Mouse (Mus musculus) forebrain, embryonic 15.5 days (tissue): ENCODE data around the gene Rbm7. TPM values are rescaled to one million over a fixed set of nuclear protein-coding genes. Genes with fewer than 3 reads are reported as not detected.
"Not testable (repeated sequence)": the region's sequence is repeated elsewhere in the genome, so short reads cannot be mapped to it uniquely, and the experiment has no call there.

Source experiments
- ATAC-seq: fragments of 200-750 bp; cut with Nextera tagmentation; replicated peaks from 2 replicates; pipeline ENCODE4 v1.8.0; 2017; ENCODE audit warnings: mild to moderate bottlenecking, moderate TSS enrichment, moderate library complexity
- H3K27ac ChIP-seq: fragments of 300-500 bp; sonication (generic); replicated peaks from 2 replicates; pipeline ENCODE4 v1.5.1; 2015; ENCODE audit warnings: mild to moderate bottlenecking, inconsistent platforms
- H3K27me3 ChIP-seq: fragments of 300-500 bp; sonication (generic); 2 replicates; pipeline ENCODE4 v1.6.1; 2015; ENCODE audit warnings: inconsistent platforms
- H3K36me3 ChIP-seq: fragments of 300-500 bp; sonication (generic); 2 replicates; pipeline ENCODE4 v1.6.1; 2015; ENCODE audit warnings: mild to moderate bottlenecking, inconsistent platforms
- H3K4me1 ChIP-seq: fragments of 300-500 bp; sonication (generic); 2 replicates; pipeline ENCODE4 v1.6.1; 2015; ENCODE audit warnings: inconsistent platforms
- H3K4me2 ChIP-seq: fragments of 300-500 bp; sonication (generic); replicated peaks from 2 replicates; pipeline ENCODE4 v1.6.1; 2015; ENCODE audit warnings: mild to moderate bottlenecking, inconsistent platforms
- H3K4me3 ChIP-seq: fragments of 300-500 bp; sonication (generic); 2 replicates; pipeline ENCODE4 v1.5.1; 2015; ENCODE audit warnings: mild to moderate bottlenecking, inconsistent platforms
- H3K9ac ChIP-seq: fragments of 300-500 bp; sonication (generic); replicated peaks from 2 replicates; pipeline ENCODE4 v1.6.1; 2015; ENCODE audit warnings: mild to moderate bottlenecking, inconsistent platforms
- H3K9me3 ChIP-seq: fragments of 300-500 bp; sonication (generic); 2 replicates; pipeline ENCODE4 v1.6.1; 2016; ENCODE audit warnings: inconsistent platforms
- WGBS: fragments of 180-500 bp; shearing (Covaris S2); methylation state at CpG from one replicate; pipeline ENCODE4 v1.1.7; 2015; ENCODE audit warnings: mixed read lengths; 5-methylcytosine and 5-hydroxymethylcytosine counted together
- polyA plus RNA-seq: library from polyadenylated mRNA; unstranded; fragments of >200 nt; fragmentation: Nextera tagmentation; extraction: Ambion mirVana; gene quantifications from 2 replicates; pipeline ENCODE4 v1.2.1, GENCODE M21; 2015

The Rbm7 gene
- polyA plus RNA-seq, 1 experiment from 2014 or later = 105 TPM

DNA sequence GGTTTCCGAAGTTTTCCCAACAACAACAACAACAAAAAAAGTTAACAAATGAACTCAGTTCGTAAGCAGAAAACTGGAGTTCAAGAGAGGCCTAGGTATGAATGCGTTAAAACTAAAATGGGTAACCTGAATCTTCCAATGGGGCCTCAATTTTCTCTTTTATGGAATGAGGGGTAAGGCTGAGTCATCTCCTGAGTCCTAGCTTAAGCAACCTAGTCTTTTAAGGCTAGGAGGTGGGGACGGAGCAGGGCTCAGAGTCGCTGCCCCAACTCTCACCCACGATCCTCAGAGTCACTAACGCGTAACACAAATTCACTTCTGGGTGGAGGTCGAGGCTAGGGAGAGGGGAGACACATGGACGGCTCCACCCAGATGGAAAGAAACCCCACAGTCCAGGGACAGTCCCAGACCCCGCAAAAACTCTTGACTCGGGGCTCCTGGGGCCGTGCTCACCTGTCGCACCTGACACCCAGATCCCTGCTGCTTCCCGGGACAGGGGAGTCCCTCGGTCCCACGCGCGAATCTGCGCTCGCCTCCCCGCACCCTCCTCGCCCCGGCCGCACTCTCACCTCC, 15.2 kb downstream of the Rbm7 start:
- WGBS = 6% methylated on average over 25 of the region's 25 CpGs
- peak overlapping the region; percentile 89 for H3K4me3 ChIP-seq

DNA sequence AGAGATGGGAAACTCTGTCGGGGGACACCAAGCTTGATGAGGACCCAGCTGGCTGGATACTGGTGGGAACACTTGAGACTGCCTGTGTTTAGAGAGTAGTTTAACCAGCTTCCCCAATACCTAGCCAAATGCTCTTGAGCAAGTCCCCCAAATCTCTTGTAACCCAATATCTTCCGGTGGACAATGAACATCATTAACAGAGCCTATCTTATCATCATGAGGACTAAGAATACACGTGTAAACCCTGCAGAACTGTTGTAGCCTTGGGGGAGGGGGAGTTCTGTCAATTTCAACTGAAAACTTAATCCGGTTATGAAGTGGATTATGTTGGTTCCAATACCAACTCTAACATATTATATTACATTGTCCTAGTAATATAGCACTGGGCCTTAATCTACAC, 16.3 kb downstream of the Rbm7 start:
- Histone ChIP-seq H3K9me3 (no peaks in the 10 kb centered on the region), H3K27ac (no peak overlapping the region), H3K4me1 (peaks cover 14% of the 10 kb centered on the region), H3K4me3 (no peak overlapping the region), H3K36me3 (no peaks in the 10 kb centered on the region), H3K4me2 (no peak overlapping the region), H3K9ac (no peak overlapping the region), H3K27me3 (no peaks in the 10 kb centered on the region)
- ATAC-seq = no peak
- 90% methylated on average over 4 of the region's 4 CpGs for WGBS

More for the DNA sequence above, 15.2 kb downstream of the Rbm7 start:
- peak overlapping the region; percentile 78 for H3K4me2 ChIP-seq
- H3K4me1 ChIP-seq = peaks cover 14% of the 10 kb centered on the region
- H3K27ac ChIP-seq = no peak overlapping the region
- H3K9me3 ChIP-seq = no peaks in the 10 kb centered on the region
- peak; percentile 61 for ATAC-seq
- H3K27me3 ChIP-seq = no peaks in the 10 kb centered on the region
- peak overlapping the region; percentile 69 for H3K9ac ChIP-seq
- peaks cover 2% of the 10 kb centered on the region; the same call in 1 of the 2 replicates for H3K36me3 ChIP-seq

DNA sequence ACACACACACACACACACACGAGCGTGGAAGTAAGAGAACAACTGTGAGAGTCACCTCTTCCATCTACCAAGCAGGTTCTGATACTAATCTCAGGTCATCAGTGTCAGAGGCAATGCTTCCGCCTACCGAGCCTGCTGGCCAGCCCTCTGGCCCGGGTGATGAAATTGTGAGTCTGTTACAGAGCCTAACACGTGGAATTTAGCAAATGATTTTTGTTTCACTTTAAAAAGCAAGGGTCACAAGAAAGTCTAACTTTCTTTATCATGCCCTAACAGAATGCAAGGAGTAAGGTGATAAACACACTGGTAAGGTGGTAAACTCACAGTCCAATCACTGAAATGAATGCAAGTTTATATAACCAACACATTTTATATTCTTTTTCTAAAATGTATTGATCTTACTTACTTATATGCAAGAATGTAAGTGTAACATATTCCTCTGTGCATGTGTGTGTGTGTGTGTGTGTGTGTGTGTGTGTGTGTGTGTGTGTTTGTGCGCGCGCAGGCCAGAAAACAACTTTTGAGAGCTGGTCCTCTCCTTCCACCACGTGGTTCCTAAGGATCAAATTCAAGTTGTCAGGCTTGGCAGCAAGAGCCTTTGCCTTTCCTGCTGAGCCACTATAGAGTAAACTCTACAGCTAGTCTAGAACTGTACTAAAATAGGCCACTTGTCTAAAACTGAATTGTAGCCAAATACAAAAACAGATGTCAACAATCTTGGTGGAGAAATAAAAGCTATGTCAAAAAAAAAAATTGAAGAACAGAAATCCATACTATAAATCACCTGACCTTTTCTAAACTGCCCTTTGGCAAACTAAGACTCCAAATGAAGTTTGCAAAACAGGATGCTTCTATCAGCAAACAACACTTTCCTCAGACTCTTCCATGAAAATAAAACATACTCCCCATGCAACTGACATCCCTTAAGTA, 18.6 kb downstream of the Rbm7 start:
- Histone ChIP-seq H3K4me3 (no peak overlapping the region), H3K27me3 (no peaks in the 10 kb centered on the region), H3K9me3 (no peaks in the 10 kb centered on the region), H3K4me1 (peaks cover 14% of the 10 kb centered on the region), H3K4me2 (no peak overlapping the region), H3K9ac (no peak overlapping the region), H3K27ac (no peak overlapping the region), H3K36me3 (no peaks in the 10 kb centered on the region)
- ATAC-seq = no peak
- 96% methylated on average over 10 of the region's 10 CpGs for WGBS

DNA sequence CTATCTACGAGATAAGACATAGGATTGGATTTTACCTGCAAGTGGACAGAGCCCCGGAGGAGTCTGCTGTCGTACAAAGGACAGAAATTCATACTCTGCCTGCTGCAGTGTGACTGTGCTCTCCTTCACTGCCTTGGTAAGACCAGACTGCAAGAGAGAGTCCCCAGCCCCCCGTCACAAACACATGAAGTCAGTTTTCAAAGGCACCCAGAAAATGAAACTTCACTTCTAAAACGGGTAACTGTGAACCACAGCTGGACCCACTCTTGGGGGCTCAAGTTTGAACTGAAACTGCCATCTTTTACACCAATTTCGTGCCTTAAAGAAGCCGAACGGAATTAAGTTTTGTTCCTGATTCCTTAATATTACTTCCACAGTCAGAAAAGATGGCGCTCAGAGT, 20.7 kb downstream of the Rbm7 start:
- no peaks in the 10 kb centered on the region for H3K9me3 ChIP-seq
- no peak overlapping the region for H3K4me2 ChIP-seq
- H3K4me3 ChIP-seq = no peak overlapping the region
- H3K27me3 ChIP-seq = no peaks in the 10 kb centered on the region
- H3K9ac ChIP-seq = no peak overlapping the region
- no peak for ATAC-seq
- no peaks in the 10 kb centered on the region for H3K36me3 ChIP-seq
- 94% methylated on average over 9 of the region's 9 CpGs for WGBS
- H3K4me1 ChIP-seq = peaks cover under 1% of the 10 kb centered on the region; the same call in 1 of the 2 replicates
- H3K27ac ChIP-seq = no peak overlapping the region

DNA sequence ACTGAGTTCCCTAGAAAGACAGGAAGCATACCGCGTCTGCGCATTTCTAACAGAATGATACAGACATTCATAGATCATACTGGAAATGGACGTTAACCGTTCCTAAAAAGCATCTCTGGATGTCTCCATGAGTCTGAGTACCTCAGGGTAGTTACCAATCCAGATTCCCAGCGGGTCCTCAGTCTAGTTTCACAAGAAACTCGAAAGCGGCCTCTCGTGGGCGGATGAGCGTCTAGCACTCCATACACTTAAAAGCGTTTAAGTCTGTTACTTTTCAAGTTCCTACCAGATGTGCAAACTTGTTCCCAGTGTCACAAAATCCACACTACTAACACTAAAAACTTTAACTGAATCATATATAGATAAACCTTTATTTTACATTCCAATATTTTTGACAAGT, 22.0 kb downstream of the Rbm7 start:
- H3K9me3 ChIP-seq = no peaks in the 10 kb centered on the region
- no peaks in the 10 kb centered on the region for H3K27me3 ChIP-seq
- no peak overlapping the region for H3K4me3 ChIP-seq
- no peak overlapping the region for H3K27ac ChIP-seq
- no peaks in the 10 kb centered on the region for H3K4me1 ChIP-seq
- 91% methylated on average over 12 of the region's 12 CpGs for WGBS
- H3K4me2 ChIP-seq = no peak overlapping the region
- ATAC-seq = no peak
- H3K9ac ChIP-seq = no peak overlapping the region
- no peaks in the 10 kb centered on the region for H3K36me3 ChIP-seq

DNA sequence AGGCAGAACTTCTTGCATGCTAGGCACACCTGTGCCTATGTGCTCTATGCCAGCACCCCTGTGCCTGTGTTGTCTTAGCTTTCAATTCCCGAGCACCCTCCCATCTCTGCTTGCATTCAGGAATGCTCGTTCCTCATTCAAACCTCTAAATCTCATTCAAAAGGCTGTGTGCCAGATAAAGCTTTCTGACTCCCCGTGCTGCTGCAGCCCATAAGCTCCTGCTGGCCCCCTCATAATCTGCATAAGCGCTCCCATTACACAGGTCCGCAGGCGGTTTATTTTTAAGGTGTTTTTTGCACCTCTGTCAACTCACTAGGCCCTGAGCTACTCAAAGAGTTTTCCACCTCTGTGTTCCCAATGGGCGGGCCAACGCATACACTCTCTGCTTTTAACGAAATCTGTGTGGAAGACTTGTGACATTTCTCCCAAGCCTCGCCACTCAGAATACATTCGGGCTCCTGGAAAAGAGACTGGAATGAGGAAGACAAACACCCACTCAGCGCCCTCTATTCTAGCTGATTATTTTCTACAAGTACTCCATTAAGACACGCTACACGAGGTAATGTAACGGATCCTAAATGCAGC, 22.6 kb downstream of the Rbm7 start:
- Histone ChIP-seq H3K4me2 (no peak overlapping the region), H3K36me3 (no peaks in the 10 kb centered on the region), H3K4me1 (no peaks in the 10 kb centered on the region), H3K9ac (no peak overlapping the region), H3K4me3 (no peak overlapping the region), H3K27ac (no peak overlapping the region), H3K27me3 (no peaks in the 10 kb centered on the region), H3K9me3 (no peaks in the 10 kb centered on the region)
- WGBS = 74% methylated on average over 15 of the region's 15 CpGs
- no peak for ATAC-seq

DNA sequence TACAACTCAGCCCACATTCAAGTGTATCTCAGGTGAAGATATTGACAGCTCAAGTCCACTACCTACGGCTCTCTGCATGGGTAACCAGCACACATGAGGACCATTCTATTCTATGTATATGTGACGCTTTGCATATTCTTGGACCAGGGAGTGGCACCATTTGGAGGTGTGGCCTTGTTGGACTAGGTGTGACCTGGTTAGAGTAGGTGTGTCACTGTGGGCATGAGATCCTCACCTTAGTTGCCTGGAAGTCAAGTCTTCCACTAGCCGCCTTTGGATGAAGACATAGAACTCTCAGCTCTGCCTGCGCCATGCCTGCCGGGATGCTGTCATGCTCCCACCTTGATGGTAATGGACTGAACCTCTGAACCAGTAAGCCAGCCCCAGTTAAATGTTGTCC, 27.6 kb downstream of the Rbm7 start:
- not testable (repeated sequence) for H3K27me3 ChIP-seq, H3K9ac ChIP-seq, H3K4me2 ChIP-seq, H3K4me3 ChIP-seq, H3K27ac ChIP-seq, H3K4me1 ChIP-seq, H3K9me3 ChIP-seq, H3K36me3 ChIP-seq, ATAC-seq
- 96% methylated on average over 5 of the region's 5 CpGs for WGBS

DNA sequence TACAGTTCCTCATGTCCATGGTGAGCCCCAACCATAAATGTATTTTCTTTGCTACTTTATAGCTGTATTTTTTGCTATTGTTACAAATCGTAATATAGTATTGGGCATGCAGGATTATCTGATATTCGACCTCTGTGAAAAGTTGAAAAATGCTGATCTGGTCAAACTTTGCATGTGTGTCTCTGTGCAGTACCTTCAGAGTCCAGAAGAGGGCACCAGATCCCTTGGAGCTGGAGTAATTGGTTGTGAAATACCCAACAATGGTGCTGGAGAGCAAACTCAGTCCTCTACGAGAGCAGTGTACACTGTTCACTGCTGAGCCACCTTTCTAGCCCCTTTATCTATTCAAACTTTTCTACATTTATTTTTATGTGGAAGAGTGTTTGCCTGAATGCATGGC, 28.3 kb downstream of the Rbm7 start:
- H3K27me3 ChIP-seq = no peaks in the 10 kb centered on the region
- no peak overlapping the region for H3K4me3 ChIP-seq
- no peak for ATAC-seq
- H3K4me2 ChIP-seq = no peak overlapping the region
- H3K36me3 ChIP-seq = peaks cover 3% of the 10 kb centered on the region; the same call in 1 of the 2 replicates
- H3K4me1 ChIP-seq = no peaks in the 10 kb centered on the region
- no peak overlapping the region for H3K9ac ChIP-seq
- 54% methylated on average over 3 of the region's 3 CpGs for WGBS
- no peak overlapping the region for H3K27ac ChIP-seq
- no peaks in the 10 kb centered on the region for H3K9me3 ChIP-seq

DNA sequence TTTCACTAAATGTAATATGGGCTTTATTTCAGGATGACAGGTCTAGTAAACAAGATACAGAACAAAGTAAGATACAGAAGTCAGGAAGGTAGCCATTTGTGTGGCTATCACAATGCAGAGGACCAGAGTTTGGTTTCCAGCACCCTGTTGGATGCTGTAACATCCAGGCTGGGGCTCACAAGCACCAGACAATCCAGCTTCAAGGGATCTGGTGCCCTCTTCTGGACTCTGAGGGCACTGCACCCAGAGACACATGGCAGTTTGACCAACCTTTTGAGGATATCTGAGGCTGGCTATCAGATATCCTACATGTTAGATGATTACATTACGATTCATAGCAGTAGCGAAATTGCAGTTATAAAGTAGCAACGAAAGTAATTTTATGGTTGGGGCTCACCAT, 29.4 kb downstream of the Rbm7 start:
- WGBS = 92% methylated on average over 3 of the region's 3 CpGs
- ATAC-seq = no peak
- Histone ChIP-seq H3K4me2 (no peak overlapping the region), H3K9me3 (no peaks in the 10 kb centered on the region), H3K27ac (no peak overlapping the region), H3K9ac (no peak overlapping the region), H3K36me3 (peaks cover 3% of the 10 kb centered on the region; the same call in 1 of the 2 replicates), H3K4me1 (no peaks in the 10 kb centered on the region), H3K27me3 (no peaks in the 10 kb centered on the region), H3K4me3 (no peak overlapping the region)

DNA sequence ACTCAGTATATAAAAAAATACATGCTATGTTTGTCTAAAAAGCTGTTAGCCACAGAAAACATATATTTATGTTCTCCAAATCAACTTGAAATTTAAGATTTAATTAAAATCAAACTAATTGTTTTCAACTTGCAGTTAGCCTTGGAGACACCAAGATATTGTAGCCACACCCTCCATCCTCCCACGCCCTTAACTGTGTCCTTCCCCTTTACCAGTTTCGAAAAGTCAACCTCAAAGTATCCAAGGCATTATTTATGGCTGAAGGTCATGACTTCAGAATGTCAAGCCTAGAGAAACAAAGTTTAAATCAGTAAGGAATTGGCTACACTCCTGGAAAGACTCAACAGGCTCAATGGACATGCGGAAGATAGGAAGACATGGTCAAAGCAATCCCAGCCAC, 33.6 kb downstream of the Rbm7 start:
- Histone ChIP-seq H3K9me3 (no peaks in the 10 kb centered on the region), H3K27me3 (no peaks in the 10 kb centered on the region), H3K9ac (no peak overlapping the region), H3K4me1 (no peaks in the 10 kb centered on the region), H3K27ac (no peak overlapping the region), H3K4me3 (no peak overlapping the region), H3K36me3 (no peaks in the 10 kb centered on the region), H3K4me2 (no peak overlapping the region)
- 92% methylated on average over 3 of the region's 3 CpGs for WGBS
- ATAC-seq = no peak

DNA sequence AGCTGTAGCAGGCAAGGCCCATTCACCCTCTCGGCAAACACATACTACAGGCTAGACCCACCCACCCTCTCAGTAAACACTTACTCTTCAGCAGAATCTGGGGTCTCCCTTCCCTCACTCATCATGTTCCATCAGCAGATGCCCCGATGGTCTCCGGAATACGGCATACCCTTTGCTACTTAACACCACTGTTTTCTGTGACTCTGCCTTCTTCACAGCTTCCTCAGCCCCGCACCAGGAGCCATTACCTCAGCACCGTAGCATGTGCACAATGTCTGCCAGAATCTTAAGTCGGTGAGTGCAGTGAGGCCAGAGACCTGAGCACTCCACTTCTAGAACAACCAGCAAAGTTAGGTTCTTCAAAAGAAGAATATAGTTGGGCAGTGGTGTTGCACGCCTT, 34.4 kb downstream of the Rbm7 start:
- no peaks in the 10 kb centered on the region for H3K36me3 ChIP-seq
- H3K27me3 ChIP-seq = no peaks in the 10 kb centered on the region
- ATAC-seq = no peak
- WGBS = 96% methylated on average over 8 of the region's 8 CpGs
- H3K9me3 ChIP-seq = no peaks in the 10 kb centered on the region
- no peak overlapping the region for H3K4me2 ChIP-seq
- no peak overlapping the region for H3K27ac ChIP-seq
- H3K9ac ChIP-seq = no peak overlapping the region
- no peak overlapping the region for H3K4me3 ChIP-seq
- no peaks in the 10 kb centered on the region for H3K4me1 ChIP-seq

DNA sequence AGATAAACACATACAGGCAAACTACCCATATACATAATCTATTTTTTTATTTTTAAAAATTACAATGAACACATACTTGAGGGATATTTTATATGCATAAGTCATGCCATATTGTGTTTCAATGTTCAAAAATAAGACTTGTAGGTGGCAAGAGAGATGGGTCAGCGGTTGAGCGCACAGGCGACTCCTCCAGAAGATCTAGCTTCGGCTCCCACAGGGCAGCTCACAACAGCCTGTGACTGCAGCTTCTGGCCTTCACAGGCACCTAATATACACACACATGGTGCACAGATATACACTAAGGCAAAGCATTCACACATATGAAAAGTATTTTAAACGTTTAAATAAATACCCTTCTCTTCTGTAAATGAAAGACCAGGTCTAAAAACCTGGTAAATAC, 35.7 kb downstream of the Rbm7 start:
- Histone ChIP-seq H3K4me3 (no peak overlapping the region), H3K9ac (no peak overlapping the region), H3K9me3 (no peaks in the 10 kb centered on the region), H3K4me1 (no peaks in the 10 kb centered on the region), H3K36me3 (no peaks in the 10 kb centered on the region), H3K27me3 (no peaks in the 10 kb centered on the region), H3K27ac (no peak overlapping the region), H3K4me2 (no peak overlapping the region)
- WGBS = 92% methylated on average over 5 of the region's 5 CpGs
- ATAC-seq = no peak
